Mouse (Mus musculus) ES-Bruce4 (cell line): Measurements from ENCODE around the gene Samd1. TPM values are rescaled to one million over a fixed set of nuclear protein-coding genes. Genes with fewer than 3 reads are reported as not detected.

Source experiments
- H3K27ac ChIP-seq: 2 replicates; pipeline ENCODE4 v1.5.1; 2012; ENCODE audit warnings: low read length, inconsistent platforms; ENCODE audit not compliant: insufficient read depth
- H3K27me3 ChIP-seq: 2 replicates; pipeline ENCODE4 v1.6.1; 2012; ENCODE audit warnings: mild to moderate bottlenecking, low read length, inconsistent platforms; ENCODE audit not compliant: control insufficient read depth, poor library complexity, insufficient read depth, severe bottlenecking
- H3K36me3 ChIP-seq: 2 replicates; pipeline ENCODE4 v1.6.1; 2012; ENCODE audit warnings: inconsistent platforms, mild to moderate bottlenecking, low read length, moderate library complexity; ENCODE audit not compliant: control insufficient read depth, poor library complexity, insufficient read depth, severe bottlenecking
- H3K4me1 ChIP-seq: one replicate; pipeline ENCODE4 v1.8.1; 2011; ENCODE audit warnings: low read length; ENCODE audit not compliant: control insufficient read depth, insufficient read depth
- H3K4me3 ChIP-seq: 2 replicates; pipeline ENCODE4 v1.5.1; 2011; ENCODE audit warnings: low read depth, mild to moderate bottlenecking, low read length
- H3K9ac ChIP-seq: 2 replicates; pipeline ENCODE4 v1.6.1; 2012; ENCODE audit warnings: low read depth, mild to moderate bottlenecking, inconsistent platforms; ENCODE audit not compliant: poor library complexity, severe bottlenecking
- H3K9me3 ChIP-seq: replicated peaks from 2 replicates; pipeline ENCODE4 v1.6.1; 2012; ENCODE audit warnings: mild to moderate bottlenecking, low read length, inconsistent platforms; ENCODE audit not compliant: control insufficient read depth, poor library complexity, insufficient read depth, severe bottlenecking
- CTCF ChIP-seq: IDR thresholded peaks from one replicate; pipeline ENCODE4 v1.8.1; 2011; ENCODE audit warnings: low read depth, low read length
- EP300 ChIP-seq: IDR thresholded peaks from 2 replicates; pipeline ENCODE4 v1.6.1; 2011; ENCODE audit warnings: low read depth, low read length; ENCODE audit not compliant: insufficient read depth
- POLR2A ChIP-seq: IDR thresholded peaks from one replicate; pipeline ENCODE4 v1.8.1; 2011; ENCODE audit warnings: low read length; ENCODE audit not compliant: insufficient read depth
- polyA plus RNA-seq: library from polyadenylated mRNA; stranded (reverse); fragments of >200 nt; gene quantifications from 2 replicates; pipeline ENCODE4 v1.2.4, GENCODE M21; 2011; ENCODE audit warnings: low read depth; ENCODE audit not compliant: missing spikeins, insufficient read depth, insufficient read length

Gene Samd1
- polyA plus RNA-seq, 1 experiment = 79.7 TPM

GRCm38 (mm10) chr8:83964015-83964765 lies 33.3 kb upstream of the Samd1 start:
- TF ChIP-seq POLR2A (no peak), EP300 (no peak), CTCF (no peak)
- peaks cover 43% of the 10 kb centered on the region for H3K36me3 ChIP-seq

GRCm38 (mm10) chr8:83967701-83968100 lies 29.8 kb upstream of the Samd1 start:
- peaks cover 40% of the 10 kb centered on the region for H3K36me3 ChIP-seq

More at GRCm38 (mm10) chr8:83964015-83964765, 33.3 kb upstream of the Samd1 start:
- no peak overlapping the region for H3K9ac ChIP-seq
- H3K4me1 ChIP-seq = no peaks in the 10 kb centered on the region
- no peak overlapping the region for H3K27ac ChIP-seq
- no peak overlapping the region for H3K4me3 ChIP-seq
- no peaks in the 10 kb centered on the region for H3K9me3 ChIP-seq
- no peaks in the 10 kb centered on the region for H3K27me3 ChIP-seq

GRCm38 (mm10) chr8:83971121-83971520 lies 26.4 kb upstream of the Samd1 start:
- Histone ChIP-seq H3K27ac (no peak overlapping the region), H3K4me1 (no peaks in the 10 kb centered on the region), H3K36me3 (peaks cover 28% of the 10 kb centered on the region), H3K27me3 (no peaks in the 10 kb centered on the region), H3K9ac (no peak overlapping the region), H3K4me3 (no peak overlapping the region), H3K9me3 (no peaks in the 10 kb centered on the region)
- TF ChIP-seq CTCF = no peak
- no peak for TF ChIP-seq POLR2A
- TF ChIP-seq EP300 = no peak

More at GRCm38 (mm10) chr8:83967701-83968100, 29.8 kb upstream of the Samd1 start:
- TF ChIP-seq CTCF (no peak), EP300 (no peak), POLR2A (no peak)
- Histone ChIP-seq H3K27ac (no peak overlapping the region), H3K9ac (no peak overlapping the region), H3K27me3 (no peaks in the 10 kb centered on the region), H3K4me1 (no peaks in the 10 kb centered on the region), H3K4me3 (no peak overlapping the region), H3K9me3 (no peaks in the 10 kb centered on the region)

- no peak overlapping the region for H3K27ac ChIP-seq
- H3K4me3 ChIP-seq = no peak overlapping the region
- H3K27me3 ChIP-seq = no peaks in the 10 kb centered on the region
- H3K4me1 ChIP-seq = no peaks in the 10 kb centered on the region
- no peak for TF ChIP-seq POLR2A
- TF ChIP-seq CTCF = no peak
- no peak for TF ChIP-seq EP300
- peaks cover 25% of the 10 kb centered on the region for H3K36me3 ChIP-seq
- no peaks in the 10 kb centered on the region for H3K9me3 ChIP-seq
- peak overlapping the region; percentile 72; the same call in 1 of the 2 replicates for H3K9ac ChIP-seq
These were observed 25.8 kb upstream of the Samd1 start for GRCm38 (mm10) chr8:83971661-83972060.

GRCm38 (mm10) chr8:83972150-83973120 lies 25.0 kb upstream of the Samd1 start, which contains the start of gene Prkaca:
Prkaca (plus strand) TSS chr8:83972993.
- Histone ChIP-seq H3K27ac (no peak within 1 kb of the TSS), H3K4me1 (no peaks in the 10 kb centered on the region), H3K27me3 (no peaks in the 10 kb centered on the region), H3K4me3 (peak within 1 kb of the TSS; percentile 89), H3K36me3 (peaks cover 19% of the 10 kb centered on the region), H3K9me3 (no peaks in the 10 kb centered on the region), H3K9ac (peak within 1 kb of the TSS; percentile 72)
- TF ChIP-seq POLR2A (no peak), CTCF (no peak), EP300 (no peak)
